Mouse (Mus musculus) intestine, embryonic 14.5 days (tissue): ENCODE measurements around the gene Olfr420. TPM values are rescaled to one million over a fixed set of nuclear protein-coding genes. Genes with fewer than 3 reads are reported as not detected.

Experiments
- ATAC-seq: fragments of 200-750 bp; cut with Nextera tagmentation; replicated peaks from 2 replicates; pipeline ENCODE4 v1.8.0; 2017; ENCODE audit warnings: low read depth, moderate number of reproducible peaks, moderate TSS enrichment, moderate library complexity; ENCODE audit not compliant: low FRiP score, low TSS enrichment
- DNase-seq: peaks from one replicate; pipeline ENCODE4 v3.0.0-alpha.2; 2018; ENCODE audit warnings: low spot score
- H3K27ac ChIP-seq: fragments of 300-500 bp; sonication (generic); 2 replicates; pipeline ENCODE4 v1.5.1; 2014; ENCODE audit warnings: low read depth, mild to moderate bottlenecking, control low read depth
- H3K27me3 ChIP-seq: fragments of 300-500 bp; sonication (generic); replicated peaks from 2 replicates; pipeline ENCODE4 v1.6.1; 2014; ENCODE audit warnings: low read length, control low read depth; ENCODE audit not compliant: control insufficient read depth, insufficient read depth
- H3K36me3 ChIP-seq: fragments of 300-500 bp; sonication (generic); 2 replicates; pipeline ENCODE4 v1.6.1; 2014; ENCODE audit warnings: low read length, control low read depth; ENCODE audit not compliant: control insufficient read depth, insufficient read depth
- H3K4me1 ChIP-seq: fragments of 300-500 bp; sonication (generic); replicated peaks from 2 replicates; pipeline ENCODE4 v1.6.1; 2014; ENCODE audit warnings: low read length, control low read depth, mixed read lengths; ENCODE audit not compliant: control insufficient read depth, insufficient read depth
- H3K4me2 ChIP-seq: fragments of 300-500 bp; sonication (generic); 2 replicates; pipeline ENCODE4 v1.6.1; 2014; ENCODE audit warnings: low read length
- H3K4me3 ChIP-seq: fragments of 300-500 bp; sonication (generic); 2 replicates; pipeline ENCODE4 v1.5.1; 2014; ENCODE audit warnings: low read depth, low read length, control low read depth, mixed read lengths
- H3K9ac ChIP-seq: fragments of 300-500 bp; sonication (generic); 2 replicates; pipeline ENCODE4 v1.6.1; 2014; ENCODE audit warnings: mild to moderate bottlenecking, low read length
- H3K9me3 ChIP-seq: fragments of 300-500 bp; sonication (generic); 2 replicates; pipeline ENCODE4 v1.6.1; 2016; ENCODE audit warnings: low read length, control low read depth; ENCODE audit not compliant: control insufficient read depth
- WGBS: fragments of 180-500 bp; shearing (Covaris S2); extraction: QIAGEN DNeasy Blood & Tissue Kit; methylation state at CpG from one replicate; pipeline ENCODE4 v1.1.7; 2014; 5-methylcytosine and 5-hydroxymethylcytosine counted together
- polyA plus RNA-seq: library from polyadenylated mRNA; unstranded; fragments of >200 nt; fragmentation: Nextera tagmentation; extraction: Ambion mirVana; gene quantifications from 2 replicates; pipeline ENCODE4 v1.2.1, GENCODE M21; 2014

The Olfr420 gene
- not detected in 2 replicates for polyA plus RNA-seq

GRCm38 (mm10) chr1:174155333-174155732, at the start of gene Olfr420:
TSS of gene Olfr420 (plus strand) at chr1:174155633.
- DNase-seq = no peak
- ATAC-seq = no peak
- Histone ChIP-seq H3K9ac (no peak within 1 kb of the TSS), H3K4me2 (no peak within 1 kb of the TSS), H3K4me3 (no peak within 1 kb of the TSS), H3K4me1 (no peaks in the 10 kb centered on the region), H3K27ac (no peak within 1 kb of the TSS), H3K36me3 (no peaks in the 10 kb centered on the region), H3K27me3 (no peaks in the 10 kb centered on the region), H3K9me3 (no peaks in the 10 kb centered on the region)
- WGBS = 94% methylated on average over 1 of the region's 1 CpGs

GRCm38 (mm10) chr1:174121062-174121461, 34.4 kb upstream of the Olfr420 start, which contains the start of gene Olfr231:
TSS of gene Olfr231 (minus strand) at chr1:174121162.
- no peak for ATAC-seq

DNA sequence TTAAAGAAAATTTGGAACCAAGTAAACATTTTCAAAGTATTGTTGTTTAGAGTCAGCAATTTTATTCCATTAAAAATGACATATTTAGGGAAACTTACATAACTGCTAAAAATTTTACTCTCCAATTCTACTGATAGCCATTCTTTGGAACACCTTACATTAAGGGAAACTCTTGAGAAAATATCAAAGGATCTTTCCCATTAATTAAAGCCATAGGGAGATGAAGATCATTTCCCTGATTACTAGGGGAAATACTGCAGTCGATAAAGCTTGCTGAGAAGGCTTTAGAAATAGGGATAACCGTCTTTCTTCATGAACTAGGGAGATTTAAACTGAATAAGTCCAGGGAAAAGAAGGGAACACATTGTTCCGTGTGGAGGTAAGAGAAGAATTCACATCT, 24.2 kb upstream of the Olfr420 start, which contains the start of gene Olfr424:
TSS of gene Olfr424 (plus strand) at position 301 of the 400 bp plus-strand sequence.
- no peak within 1 kb of the TSS for H3K9ac ChIP-seq
- WGBS = 89% methylated on average over 3 of the region's 3 CpGs

More at GRCm38 (mm10) chr1:174121062-174121461, 34.4 kb upstream of the Olfr420 start, which contains the start of gene Olfr231:
- no peak within 1 kb of the TSS for H3K9ac ChIP-seq
- no peaks in the 10 kb centered on the region for H3K27me3 ChIP-seq
- WGBS = 67% methylated on average over 2 of the region's 2 CpGs
- no peaks in the 10 kb centered on the region for H3K36me3 ChIP-seq
- H3K9me3 ChIP-seq = no peaks in the 10 kb centered on the region
- H3K4me1 ChIP-seq = no peaks in the 10 kb centered on the region
- no peak within 1 kb of the TSS for H3K27ac ChIP-seq
- no peak within 1 kb of the TSS for H3K4me3 ChIP-seq
- H3K4me2 ChIP-seq = no peak within 1 kb of the TSS
- DNase-seq = no peak

DNA sequence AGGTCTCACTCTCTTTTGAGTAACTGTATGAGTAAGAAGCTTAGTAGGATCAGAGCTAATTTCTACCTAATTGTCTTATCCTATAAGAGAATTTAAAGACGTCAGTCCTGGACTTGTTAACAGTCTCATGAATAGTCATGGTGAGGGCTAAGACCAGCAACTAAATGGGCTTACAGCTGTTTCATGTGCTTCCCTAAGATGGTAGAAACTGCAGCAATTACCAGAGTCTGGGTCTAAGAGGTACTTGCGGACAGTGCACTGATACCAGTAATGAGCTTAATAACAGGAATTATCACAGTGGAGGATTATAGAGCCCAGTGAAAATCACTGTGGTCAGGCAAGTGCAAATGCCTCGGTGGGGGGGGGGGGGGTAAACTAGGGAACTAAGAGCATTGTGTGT, 23.4 kb upstream of the Olfr420 start:
- H3K4me2 ChIP-seq = no peak overlapping the region
- 83% methylated on average over 3 of the region's 3 CpGs for WGBS

More for the DNA sequence above, 24.2 kb upstream of the Olfr420 start, which contains the start of gene Olfr424:
- H3K27ac ChIP-seq = no peak within 1 kb of the TSS
- H3K9me3 ChIP-seq = no peaks in the 10 kb centered on the region
- H3K4me3 ChIP-seq = no peak within 1 kb of the TSS
- DNase-seq = no peak
- no peaks in the 10 kb centered on the region for H3K4me1 ChIP-seq
- no peaks in the 10 kb centered on the region for H3K36me3 ChIP-seq
- no peaks in the 10 kb centered on the region for H3K27me3 ChIP-seq
- no peak for ATAC-seq
- no peak within 1 kb of the TSS for H3K4me2 ChIP-seq

DNA sequence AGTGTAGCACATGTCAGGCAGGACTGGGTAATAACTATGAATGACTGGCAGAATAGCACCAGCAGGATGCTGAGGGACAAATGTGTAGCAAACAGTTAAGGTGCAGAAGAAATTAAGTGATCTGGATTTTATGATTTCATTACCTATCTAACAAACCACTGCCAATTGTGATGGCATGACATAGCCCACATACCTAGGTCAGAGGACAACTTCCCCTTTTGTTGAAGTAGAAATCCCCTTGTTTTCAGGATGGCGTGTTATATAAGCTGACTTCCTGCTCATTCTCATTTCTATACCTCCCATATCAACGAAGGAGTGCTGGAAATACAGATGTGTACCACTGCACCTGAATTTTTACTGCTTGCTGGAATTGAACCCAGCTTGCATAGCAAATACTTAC, 14.0 kb upstream of the Olfr420 start:
- 74% methylated on average over 2 of the region's 2 CpGs for WGBS
- H3K27me3 ChIP-seq = no peaks in the 10 kb centered on the region
- ATAC-seq (no peak), DNase-seq (no peak)
- H3K27ac ChIP-seq = no peak overlapping the region
- no peaks in the 10 kb centered on the region for H3K9me3 ChIP-seq
- no peak overlapping the region for H3K4me3 ChIP-seq
- no peaks in the 10 kb centered on the region for H3K36me3 ChIP-seq
- no peak overlapping the region for H3K9ac ChIP-seq
- H3K4me2 ChIP-seq = no peak overlapping the region
- H3K4me1 ChIP-seq = no peaks in the 10 kb centered on the region

More for the DNA sequence above, 23.4 kb upstream of the Olfr420 start:
- H3K9ac ChIP-seq = no peak overlapping the region
- H3K4me1 ChIP-seq = no peaks in the 10 kb centered on the region
- no peaks in the 10 kb centered on the region for H3K9me3 ChIP-seq
- DNase-seq = no peak
- ATAC-seq = no peak
- no peaks in the 10 kb centered on the region for H3K27me3 ChIP-seq
- no peak overlapping the region for H3K27ac ChIP-seq
- no peak overlapping the region for H3K4me3 ChIP-seq
- H3K36me3 ChIP-seq = no peaks in the 10 kb centered on the region

DNA sequence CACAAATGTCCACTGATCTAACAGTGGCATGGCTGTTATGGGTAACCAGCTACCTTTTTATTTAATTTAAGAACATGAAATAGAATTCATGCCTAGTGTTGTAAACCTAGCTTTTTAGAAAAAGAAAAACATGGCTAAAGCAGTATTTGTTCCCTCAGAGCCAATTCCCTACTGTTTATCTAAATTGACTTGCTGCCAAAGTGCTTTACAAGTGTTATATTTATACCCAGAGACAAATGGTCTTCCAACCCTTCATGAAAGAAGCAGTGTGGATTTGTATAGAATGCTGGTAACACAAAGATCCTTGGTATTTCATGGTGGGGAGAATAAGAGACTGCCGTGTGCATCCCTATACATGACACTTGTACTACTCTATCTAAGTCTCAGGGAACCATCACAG, 8.7 kb upstream of the Olfr420 start:
- H3K27me3 ChIP-seq = no peaks in the 10 kb centered on the region
- H3K4me1 ChIP-seq = no peaks in the 10 kb centered on the region
- no peaks in the 10 kb centered on the region for H3K9me3 ChIP-seq
- H3K27ac ChIP-seq = no peak overlapping the region
- no peak overlapping the region for H3K4me3 ChIP-seq
- no peaks in the 10 kb centered on the region for H3K36me3 ChIP-seq
- no peak overlapping the region for H3K4me2 ChIP-seq
- ATAC-seq (no peak), DNase-seq (no peak)
- H3K9ac ChIP-seq = no peak overlapping the region
- 79% methylated on average over 1 of the region's 1 CpGs for WGBS

- DNase-seq (no peak), ATAC-seq (no peak)
- Histone ChIP-seq H3K4me1 (no peaks in the 10 kb centered on the region), H3K9ac (no peak overlapping the region), H3K4me2 (no peak overlapping the region), H3K4me3 (no peak overlapping the region), H3K27ac (no peak overlapping the region), H3K27me3 (no peaks in the 10 kb centered on the region), H3K9me3 (no peaks in the 10 kb centered on the region), H3K36me3 (no peaks in the 10 kb centered on the region)
- 95% methylated on average over 2 of the region's 2 CpGs for WGBS
Observed at GRCm38 (mm10) chr1:174149289-174149688, 6.1 kb upstream of the Olfr420 start.

GRCm38 (mm10) chr1:174157622-174158021, 2.2 kb downstream of the Olfr420 start:
- H3K27me3 ChIP-seq = no peaks in the 10 kb centered on the region
- no peaks in the 10 kb centered on the region for H3K9me3 ChIP-seq
- no peak for ATAC-seq

DNA sequence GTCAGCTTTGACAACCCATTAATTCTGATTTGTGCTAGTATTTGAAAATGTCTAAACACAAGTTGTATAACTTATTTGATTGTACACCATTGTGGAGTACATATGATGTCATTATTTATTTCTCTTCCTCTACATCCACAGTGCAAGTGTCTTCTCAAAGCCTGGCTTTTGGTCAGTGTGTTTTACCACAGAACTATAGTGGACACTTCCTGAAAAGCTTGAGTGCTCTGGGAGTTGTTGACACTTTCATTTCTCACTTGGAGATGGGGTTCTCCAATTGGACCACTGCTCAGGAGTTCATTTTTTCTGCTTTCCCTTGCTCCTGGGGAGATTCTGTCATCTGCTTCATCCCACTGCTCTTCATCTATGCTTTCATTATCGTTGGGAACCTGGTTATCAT, 3.1 kb downstream of the Olfr420 start:
- H3K27ac ChIP-seq = no peak overlapping the region
- H3K9me3 ChIP-seq = no peaks in the 10 kb centered on the region
- H3K36me3 ChIP-seq = no peaks in the 10 kb centered on the region
- DNase-seq = no peak
- H3K27me3 ChIP-seq = no peaks in the 10 kb centered on the region
- no peak overlapping the region for H3K9ac ChIP-seq
- ATAC-seq = no peak
- H3K4me2 ChIP-seq = no peak overlapping the region
- H3K4me3 ChIP-seq = no peak overlapping the region
- no peaks in the 10 kb centered on the region for H3K4me1 ChIP-seq
- WGBS = 73% methylated on average over 1 of the region's 1 CpGs

More at GRCm38 (mm10) chr1:174157622-174158021, 2.2 kb downstream of the Olfr420 start:
- Histone ChIP-seq H3K4me3 (no peak overlapping the region), H3K9ac (no peak overlapping the region), H3K4me1 (no peaks in the 10 kb centered on the region), H3K36me3 (no peaks in the 10 kb centered on the region), H3K4me2 (no peak overlapping the region), H3K27ac (no peak overlapping the region)
- no peak for DNase-seq
- WGBS = 92% methylated on average over 3 of the region's 3 CpGs
